Mouse (Mus musculus): ENCODE data around the gene S100a16.

The S100a16 gene

DNA sequence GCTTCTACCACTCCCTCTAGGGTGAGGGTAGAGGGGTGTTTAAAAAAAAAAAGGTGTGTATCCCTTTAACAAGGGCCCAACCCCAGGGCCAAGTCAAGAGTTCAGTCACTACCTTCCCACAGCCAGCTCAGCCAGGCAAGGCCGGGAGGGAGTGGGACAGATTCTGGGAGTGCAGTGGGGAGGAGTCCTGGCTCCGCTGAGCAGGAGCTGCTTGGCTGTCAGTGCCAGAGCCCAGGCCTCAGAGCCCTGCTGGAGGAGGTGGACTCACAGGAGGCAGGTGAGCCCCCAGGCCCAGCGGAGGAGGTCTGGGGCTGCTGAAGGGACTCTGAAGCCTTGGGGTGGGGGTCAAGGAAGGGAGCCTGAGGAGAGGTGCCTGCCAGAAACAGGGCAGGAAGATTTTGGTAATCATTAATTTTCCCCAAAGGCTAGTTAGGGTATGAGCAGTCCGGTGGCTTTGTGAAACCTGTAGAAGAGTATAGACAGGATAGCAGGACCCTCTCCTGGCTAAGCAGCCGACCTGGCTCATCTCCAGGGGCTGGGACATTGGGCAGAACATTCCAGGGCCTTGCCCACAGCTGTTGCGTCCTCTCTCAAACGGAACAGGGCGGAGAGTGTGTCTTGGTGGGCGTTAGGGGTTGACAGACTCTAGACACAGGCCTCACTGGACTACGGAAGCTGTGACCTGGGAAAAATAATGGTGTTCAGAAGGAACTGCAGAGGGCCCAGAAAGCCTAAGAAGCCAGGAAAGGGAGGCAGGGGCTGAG lies at the start of gene S100a16:
S100a16 (plus strand) TSS at position 114 of the 764 bp plus-strand sequence.
- DNase-seq (ENCODE audit: low read depth): peak; percentile 76

DNA sequence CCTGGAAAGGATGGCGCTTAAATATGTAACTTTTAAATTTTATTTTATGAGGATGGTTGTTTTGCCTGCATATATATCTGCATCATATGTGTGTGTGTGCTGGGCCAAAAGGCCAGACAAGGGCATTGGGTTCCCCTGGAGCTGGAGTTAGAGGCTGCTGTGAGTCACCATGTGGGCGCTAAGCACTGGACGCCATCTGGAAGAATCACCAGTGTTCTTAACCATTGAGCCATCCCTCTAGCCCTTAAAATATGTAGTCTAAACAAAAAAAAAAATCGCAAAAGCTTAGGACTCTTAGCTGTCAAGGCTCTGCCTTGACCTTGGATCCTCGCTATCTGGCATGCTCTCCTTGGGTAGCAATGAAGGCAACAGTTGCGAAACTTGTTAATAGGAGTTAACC lies 48.5 kb upstream of the S100a16 start:
- no peak for DNase-seq (ENCODE audit: low read depth)

DNA sequence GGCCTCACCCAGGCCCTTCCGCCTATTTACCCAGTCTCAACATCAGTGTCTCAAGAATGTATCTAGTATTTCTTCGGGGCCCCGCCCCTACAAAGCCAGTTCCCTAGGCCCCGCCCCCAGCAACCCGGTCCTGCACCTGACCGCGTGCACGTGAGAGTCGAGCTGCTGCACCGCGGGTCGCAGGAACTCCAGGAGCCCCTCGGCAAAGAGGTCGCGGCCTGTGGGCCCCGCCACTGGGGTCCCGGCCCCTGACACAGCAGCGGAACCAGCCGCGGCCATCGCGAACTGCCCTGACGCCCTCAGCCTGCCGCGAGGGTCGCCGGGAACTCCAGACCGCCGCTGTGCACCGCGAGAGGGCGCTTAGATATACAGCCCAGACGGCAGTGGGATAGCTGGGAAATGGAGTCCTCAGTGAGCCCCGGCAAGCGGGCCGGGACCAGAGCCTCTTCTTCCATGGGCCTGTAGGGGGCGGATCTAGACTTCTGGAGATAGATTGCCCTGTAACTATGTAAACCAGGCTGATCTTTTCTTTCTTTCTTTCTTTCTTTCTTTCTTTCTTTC lies 46.3 kb upstream of the S100a16 start, which contains the start of gene Snapin:
Snapin (minus strand) TSS at position 338 of the 561 bp plus-strand sequence.
- DNase-seq (ENCODE audit: low read depth): peak; percentile 89

DNA sequence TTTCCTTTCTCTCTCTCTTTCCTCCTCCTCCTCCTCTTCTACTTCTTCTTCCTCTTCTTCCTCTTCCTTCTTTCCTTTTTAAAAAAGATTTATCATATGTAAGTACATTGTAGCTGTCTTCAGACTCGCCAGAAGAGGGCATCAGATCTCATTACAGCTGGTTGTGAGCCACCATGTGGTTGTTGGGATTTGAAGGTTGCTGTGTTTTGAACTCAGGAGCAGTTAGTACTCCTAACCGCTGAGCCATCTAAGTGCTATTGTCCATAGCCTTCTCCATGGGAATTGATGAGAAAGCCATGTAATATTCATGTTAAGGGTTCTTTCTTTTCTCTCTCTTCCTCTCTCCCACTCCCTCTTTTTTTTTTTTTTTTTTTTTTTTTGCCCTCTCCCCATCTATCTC lies 45.7 kb upstream of the S100a16 start:
- DNase-seq (ENCODE audit: low read depth): no peak

DNA sequence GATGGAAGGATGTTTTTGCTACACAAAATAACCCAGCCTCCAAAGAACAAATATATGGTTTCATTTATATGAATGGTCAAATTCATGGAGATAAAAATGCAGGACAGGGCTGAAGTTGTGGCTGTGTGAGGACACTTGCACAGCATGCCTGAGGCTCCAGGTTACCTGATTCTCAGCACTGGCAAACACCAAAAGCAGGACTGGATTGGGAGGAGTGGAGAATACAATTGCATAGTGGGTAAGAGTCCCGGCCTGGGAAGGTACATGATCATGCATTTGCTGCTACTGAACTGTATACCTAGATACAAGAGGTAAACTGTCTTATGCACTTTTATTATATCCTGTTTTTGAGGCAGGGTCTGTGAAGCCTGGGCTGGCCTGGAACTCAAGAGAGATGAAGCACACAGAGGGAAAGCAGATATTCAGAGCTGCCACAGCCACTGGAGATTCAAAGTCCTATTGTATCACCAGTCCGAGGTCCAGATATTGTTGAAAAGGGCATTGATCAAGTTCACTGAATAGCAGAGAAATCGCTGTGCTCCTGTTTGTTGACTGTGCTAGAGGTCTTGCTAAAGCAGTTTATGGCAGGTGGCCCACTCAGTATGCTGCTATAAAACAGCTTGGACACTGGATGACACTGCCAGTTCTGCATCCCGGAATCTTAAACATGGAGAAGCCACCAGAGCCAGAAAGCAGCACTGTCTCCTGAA lies 43.1 kb upstream of the S100a16 start:
- DNase-seq (ENCODE audit: low read depth): no peak

DNA sequence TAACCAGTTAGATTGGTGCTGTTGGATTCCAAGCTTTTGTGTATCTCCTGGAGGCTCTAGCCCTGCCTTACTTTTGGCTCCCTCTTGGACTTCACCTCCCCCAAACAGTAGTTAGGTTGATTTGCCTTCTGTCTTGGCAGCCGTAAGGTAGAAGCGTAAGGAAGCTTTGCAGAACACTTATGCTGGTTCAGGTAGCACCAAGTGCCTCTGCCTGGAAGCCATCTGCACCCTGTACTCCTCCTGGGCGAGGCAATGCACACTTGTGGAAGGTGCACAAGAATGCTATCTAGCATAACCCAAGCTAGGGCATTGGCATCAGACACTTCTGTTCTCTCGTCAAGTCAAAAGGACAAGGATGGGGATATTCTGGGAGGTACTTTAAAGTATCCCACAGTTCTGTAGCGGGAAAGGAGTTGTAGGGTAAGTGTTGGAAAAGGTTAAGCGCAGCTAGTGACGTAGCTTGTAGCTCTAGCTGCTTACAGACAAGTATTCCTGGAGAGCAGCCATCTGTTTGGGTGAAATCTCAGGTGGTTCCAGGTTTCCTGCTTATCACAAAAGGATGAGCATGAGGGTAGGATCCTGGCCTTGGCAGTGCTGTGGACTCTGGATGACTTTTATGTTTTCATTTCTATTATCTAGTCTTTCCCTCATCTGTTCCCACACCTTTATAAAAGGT lies 41.1 kb upstream of the S100a16 start:
- DNase-seq (ENCODE audit: low read depth): no peak

DNA sequence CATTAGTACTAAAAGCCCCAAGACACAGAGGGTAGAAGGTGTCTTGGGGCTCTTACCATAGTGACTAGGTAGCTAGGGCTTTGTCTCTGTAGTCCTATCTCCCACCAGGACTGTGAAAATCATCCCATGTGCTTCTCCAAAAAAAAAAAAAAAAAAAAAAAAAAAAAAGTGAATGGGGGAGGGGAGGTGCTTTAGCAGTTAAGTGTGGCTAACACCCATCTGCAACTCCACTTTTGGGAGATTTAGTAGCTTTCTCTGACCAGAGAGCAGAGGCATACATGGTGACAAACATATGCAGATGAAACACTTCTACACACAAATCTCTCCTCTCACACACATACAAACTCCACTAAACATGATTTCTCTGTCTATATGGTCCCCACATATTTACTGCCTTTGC lies 39.5 kb upstream of the S100a16 start:
- DNase-seq (ENCODE audit: low read depth): no peak

DNA sequence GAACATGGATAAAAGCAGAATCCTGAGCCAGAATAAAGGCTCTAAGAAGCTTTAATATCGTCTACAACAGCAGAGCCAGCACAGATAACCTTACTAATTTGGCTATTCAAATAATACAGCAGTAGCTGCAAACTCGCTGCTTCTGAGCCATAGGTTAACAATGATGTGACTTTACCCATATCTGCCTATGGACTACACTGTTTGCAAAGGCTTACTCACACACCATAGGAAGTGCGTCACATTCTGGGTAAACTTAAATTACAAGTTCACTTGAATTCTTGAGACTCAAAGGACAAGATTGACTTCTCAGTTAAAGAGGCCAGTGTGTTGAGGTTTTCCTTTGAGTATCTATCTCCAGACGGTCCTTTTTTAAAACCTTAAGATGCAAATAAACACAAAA lies 33.6 kb upstream of the S100a16 start:
- DNase-seq (ENCODE audit: low read depth): no peak

DNA sequence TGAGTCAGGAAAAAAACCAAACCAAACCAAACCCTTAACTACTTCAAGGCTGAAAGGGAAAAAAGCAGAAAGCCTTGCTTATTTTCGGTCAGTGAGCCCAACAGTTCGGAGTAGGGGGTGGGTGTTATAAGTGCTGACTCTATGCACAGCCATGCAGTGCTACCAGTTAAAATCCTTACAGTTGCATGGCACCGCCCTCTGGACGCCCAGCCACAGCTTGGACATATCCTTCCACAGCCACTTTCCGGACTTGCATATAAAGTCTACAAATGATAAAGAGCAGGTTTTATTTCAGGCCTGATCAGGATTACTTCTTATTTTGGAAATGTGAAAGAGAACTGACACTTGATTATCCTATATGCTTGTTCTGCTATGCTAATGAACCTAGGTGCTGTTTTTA lies 31.8 kb upstream of the S100a16 start:
- DNase-seq (ENCODE audit: low read depth): no peak

DNA sequence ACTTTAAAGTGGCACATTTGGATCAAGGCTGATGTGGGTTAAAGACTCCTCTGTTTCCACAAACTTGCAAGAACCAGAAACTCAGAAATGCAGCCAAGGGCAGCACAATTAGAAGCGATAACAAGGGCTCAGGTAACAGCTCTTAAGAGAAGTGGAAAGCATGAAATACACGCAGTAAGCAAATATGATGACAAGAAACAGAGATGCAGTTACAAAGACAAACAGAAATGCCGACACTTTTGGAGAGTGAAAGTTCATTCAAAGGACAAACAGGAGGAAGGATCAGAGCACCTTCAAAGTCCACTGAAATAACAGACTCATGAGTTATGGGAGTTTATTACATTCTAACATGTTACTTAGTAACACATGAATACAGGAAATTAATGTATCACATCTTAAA lies 30.7 kb upstream of the S100a16 start:
- no peak for DNase-seq (ENCODE audit: low read depth)

DNA sequence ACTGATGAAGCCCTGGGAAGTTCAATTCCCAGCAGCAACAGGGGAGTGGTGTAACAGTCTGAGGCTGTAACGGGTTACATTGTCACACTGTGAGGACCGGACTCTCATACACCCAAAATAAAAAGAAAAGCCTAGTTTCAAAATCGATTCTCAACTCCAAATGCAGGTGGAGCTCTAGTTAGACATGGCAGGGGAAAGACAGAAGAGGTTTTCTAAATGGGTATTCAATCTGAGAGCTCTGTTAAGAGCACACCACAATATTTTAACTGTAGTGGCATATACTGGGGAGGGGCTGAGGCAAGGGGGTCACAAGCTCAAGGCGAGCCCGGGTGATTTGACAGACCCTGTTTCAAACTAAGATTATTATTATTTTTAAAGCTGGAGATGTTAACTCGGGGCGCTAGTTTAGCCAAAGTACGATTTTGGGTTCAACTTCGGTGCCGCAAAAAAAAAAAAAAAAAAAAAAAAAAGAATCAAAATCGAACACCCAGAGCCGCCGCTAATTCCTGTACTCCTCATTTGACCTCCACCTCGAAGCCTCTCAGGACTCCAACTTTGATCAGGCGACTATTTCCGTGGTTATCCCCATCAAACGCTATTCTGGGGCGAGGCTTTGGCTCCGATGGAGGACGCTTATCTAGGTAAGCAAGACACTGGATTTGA lies 28.6 kb upstream of the S100a16 start:
- no peak for DNase-seq (ENCODE audit: low read depth)

DNA sequence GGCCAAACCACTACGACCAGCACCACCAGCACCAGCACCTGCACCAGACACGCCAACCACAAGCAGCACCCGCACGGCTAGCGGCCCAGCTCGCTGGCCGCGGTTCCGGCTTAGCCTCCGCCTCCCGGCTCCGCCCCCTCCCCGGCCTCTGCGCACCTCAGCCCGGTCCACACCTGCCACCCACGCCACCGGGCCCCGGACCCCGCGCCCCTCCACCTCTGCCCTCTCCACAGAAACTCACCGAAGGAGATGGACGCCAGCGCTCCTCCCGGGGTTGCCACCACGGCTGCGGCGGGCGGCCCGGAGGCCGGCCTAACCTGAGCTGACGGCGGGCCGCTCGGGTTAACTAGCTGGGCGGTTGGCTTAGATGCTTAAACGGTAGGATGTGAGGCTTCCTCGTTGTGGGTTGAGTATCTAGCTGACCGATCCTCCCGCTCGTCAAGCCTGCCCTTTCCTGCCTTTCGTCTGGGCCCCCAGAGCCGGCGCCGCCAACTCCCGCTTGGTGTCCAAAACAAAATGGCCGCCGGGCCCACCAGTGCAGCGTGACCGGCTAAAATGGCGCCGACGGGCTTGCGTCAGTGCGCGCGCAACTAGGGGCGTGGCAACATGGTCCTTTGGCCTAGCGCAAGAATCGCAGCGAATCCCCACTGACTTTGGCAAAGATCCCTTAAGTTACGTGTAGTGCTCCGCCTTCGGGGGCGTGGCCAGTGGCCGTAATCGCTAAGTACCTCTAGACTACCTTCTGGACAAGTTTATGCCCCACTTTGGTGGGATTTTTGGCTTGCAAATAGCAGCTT lies 27.9 kb upstream of the S100a16 start, which contains the start of gene Chtop:
Chtop (minus strand) TSS at position 549 of the 797 bp plus-strand sequence.
- peak; percentile 97 for DNase-seq (ENCODE audit: low read depth)

DNA sequence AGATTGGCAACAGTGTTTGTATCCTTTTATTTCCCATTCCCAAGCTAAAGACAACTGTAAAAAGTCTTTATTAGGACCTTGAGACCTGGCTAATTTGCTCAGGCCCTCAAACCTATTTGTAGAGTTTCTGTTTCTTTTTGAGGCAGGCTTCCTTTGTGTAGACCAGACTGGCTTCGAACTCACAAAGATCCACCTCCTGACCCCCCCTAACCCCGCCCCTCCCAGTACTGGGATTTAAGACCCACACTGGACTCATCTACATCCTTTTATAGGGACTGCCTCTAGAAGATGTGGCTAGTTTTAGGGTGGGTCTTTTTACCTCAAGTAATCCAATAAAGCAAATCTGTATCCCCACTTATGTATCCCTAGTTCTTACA lies 27.3 kb upstream of the S100a16 start:
- DNase-seq (ENCODE audit: low read depth): no peak

DNA sequence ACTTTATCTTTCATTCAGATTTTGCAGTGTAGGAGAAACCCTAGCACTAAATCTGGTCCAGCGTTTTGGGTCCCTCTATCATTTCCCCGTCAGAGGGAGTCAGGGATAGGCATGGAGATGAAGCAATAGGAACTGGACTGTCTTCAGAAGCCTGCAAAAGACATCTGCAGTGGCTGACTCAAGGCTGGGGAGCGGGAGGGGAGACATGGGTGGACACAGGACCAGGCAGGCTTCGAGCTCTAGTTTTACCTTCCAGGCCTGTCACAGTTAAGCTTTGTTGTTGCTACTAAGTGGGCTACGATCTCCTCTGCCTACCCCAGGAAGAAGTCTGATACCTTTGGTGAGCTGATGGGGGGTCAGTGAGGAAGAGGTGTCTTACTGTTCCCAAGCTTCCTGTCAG lies 24.8 kb upstream of the S100a16 start:
- DNase-seq (ENCODE audit: low read depth): no peak

DNA sequence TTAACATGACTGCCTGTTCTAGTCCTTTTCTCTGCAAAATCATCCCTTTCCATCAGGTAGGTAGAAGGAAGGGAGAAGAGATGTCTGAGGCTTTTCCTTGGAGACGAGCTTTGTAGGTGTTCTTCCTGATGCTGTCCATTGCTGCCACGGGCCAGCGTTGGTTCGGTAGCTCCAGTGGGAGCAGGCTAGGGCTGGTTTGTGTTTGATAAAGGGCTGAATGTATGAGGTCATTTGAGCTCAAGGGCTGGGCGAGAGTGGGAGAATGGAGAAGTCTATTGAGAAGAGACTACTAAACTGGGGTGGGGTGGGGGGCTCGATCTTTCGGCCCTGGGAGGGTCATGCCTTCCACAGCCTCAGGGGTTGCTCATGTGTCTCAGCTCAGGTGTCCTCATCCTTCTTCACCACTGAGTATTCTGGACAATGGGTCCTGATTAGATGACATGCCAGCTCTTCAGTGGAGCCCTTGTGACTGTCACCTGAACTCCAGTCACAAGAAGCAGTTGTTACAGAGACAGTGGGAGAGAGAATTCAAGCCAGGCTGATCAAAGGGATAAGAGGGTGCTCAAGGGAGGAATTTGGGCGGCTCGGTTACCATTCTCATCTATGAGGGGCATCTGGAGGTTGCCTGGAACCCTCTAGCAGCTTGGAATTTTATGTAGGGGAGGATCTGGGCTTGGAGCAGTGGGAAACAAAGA lies 24.0 kb upstream of the S100a16 start:
- DNase-seq (ENCODE audit: low read depth): no peak

DNA sequence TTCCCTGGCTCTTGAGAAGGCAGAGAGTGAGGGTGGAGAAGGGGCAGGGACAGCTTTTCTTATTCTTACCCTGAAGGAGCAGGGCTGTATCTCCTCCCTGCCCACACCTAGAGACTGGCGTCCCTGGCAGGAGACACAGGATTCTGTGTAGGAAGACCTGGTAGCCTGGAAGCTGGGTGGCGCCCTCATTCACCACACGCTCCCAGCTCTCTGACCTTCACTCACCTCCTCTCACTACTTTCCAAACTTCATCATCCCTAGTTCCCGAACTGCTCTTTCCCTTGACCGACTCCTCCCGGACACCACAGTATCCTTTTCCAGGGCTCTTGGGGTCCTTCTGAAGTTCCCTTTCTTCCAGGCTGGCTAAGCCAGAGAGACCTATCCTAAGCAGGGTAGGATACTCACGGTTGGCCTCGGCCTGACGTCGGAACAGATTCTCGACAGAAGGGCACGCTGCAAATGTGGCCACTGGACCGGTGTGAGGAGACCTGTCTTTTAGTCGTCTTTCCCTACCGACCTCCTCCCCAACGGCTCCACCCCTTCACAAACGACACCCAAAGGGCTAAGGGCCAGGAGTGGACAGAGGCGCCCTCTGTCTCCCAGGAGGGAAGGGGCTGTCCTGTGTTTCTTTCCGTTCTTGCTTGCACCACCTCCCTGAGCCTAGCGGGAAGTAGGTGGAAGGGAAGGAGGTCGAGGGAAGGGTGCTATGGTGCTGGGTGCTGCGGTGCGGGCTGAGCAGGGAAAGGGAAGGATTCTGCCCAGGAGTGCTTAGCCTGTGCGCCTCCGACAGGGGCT lies 23.1 kb upstream of the S100a16 start, which contains the start of the genes S100a1 and S100a13:
S100a1 (minus strand) TSS at position 597 of the 795 bp plus-strand sequence.
S100a13 (plus strand) TSS at position 640 of the 795 bp plus-strand sequence.
- DNase-seq (ENCODE audit: low read depth): no peak

DNA sequence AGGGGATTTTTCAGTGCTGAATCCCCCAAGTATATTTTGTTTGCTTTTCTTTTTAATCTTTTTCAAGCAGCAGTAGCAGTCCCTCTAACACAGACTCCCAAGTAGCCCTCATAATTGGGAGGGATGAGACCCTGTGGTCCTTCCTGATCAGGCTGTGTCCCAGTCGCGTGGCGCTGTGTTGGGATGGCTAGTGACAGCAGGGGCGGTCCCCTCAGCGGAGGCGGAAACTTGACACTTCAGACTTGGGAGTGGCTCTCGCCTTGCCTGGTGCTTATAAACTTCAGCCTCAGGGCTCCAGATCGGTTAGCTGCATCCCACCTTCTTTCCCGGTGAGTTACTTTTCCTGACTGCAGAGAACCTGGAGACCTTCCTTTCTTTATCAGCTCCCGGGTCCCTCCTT lies 22.4 kb upstream of the S100a16 start:
- no peak for DNase-seq (ENCODE audit: low read depth)

DNA sequence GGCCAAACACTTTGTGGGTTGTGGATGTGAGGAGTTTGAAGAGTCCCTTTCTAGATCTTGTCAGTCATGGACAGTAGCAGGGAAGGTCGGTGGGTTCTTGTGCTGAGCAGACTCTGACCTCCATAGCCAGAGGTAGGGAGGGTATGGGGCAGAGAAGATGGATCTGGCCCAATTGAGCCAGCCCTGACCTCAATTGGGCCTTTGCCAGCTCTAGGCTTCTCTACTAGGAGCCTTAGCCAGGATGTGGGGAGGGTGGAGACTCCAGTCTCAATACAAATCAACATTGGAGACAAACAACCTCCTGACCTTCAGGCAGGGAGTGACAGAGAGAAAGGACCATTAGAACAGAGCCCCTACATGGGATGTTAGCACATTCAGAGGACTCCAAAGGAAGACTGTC lies 21.8 kb upstream of the S100a16 start:
- no peak for DNase-seq (ENCODE audit: low read depth)

DNA sequence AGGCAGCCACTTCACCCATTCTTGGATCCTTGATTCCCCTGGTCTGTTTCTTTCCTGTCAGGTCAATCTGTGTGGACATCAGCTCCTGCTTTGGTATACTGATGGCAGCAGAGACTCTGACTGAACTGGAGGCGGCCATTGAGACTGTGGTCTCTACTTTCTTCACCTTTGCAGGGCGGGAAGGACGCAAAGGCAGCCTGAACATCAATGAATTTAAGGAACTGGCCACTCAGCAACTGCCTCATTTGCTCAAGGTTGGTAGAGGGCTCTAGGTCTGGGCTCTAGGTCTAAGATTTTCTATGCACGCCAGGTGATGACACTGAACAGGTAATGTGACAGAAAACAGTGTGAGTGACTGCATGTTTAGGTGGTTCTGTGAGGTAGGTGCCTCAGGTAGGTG lies 21.3 kb upstream of the S100a16 start:
- no peak for DNase-seq (ENCODE audit: low read depth)

DNA sequence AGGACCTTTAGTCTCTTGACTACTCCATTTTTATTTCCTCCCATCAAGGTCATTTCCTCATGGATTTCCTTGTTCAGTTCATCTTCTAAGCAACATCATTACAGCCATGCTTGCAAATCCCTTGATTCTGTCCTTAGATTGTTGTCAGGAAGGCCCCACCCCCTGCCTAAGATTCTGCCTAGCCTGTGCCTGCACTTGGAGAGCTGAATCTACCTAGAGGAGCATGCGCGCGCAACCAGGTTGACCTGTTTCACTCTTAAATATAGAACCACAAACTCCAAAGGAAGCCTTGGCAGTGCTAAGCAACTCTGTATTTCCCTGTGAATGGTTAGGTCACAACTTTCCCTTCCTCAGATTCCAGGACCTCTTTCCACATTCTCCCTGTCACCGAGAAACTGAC lies 19.3 kb upstream of the S100a16 start:
- no peak for DNase-seq (ENCODE audit: low read depth)

All from fibroblast of lung, adult 2 months (primary cell).